Mouse (Mus musculus) megakaryocyte, embryonic 14.5 days (primary cell): Measurements from ENCODE around the gene Mroh3.

ENCODE experiments used
- FLI1 ChIP-seq: IDR thresholded peaks from 2 replicates; pipeline ENCODE4 v1.6.1; 2012; ENCODE audit warnings: low read length, inconsistent platforms, mixed read lengths
- GATA1 ChIP-seq: IDR thresholded peaks from 3 replicates; pipeline ENCODE4 v1.6.1; 2012; ENCODE audit warnings: mixed read lengths, low read length, inconsistent platforms, borderline replicate concordance

- TF ChIP-seq GATA1 (no peak), FLI1 (no peak)
These were observed 78.9 kb downstream of the Mroh3 start for GRCm38 (mm10) chr1:136133570-136134240.
